Mouse (Mus musculus): ENCODE results near the gene Cyb561d2. TPM values are rescaled to one million over a fixed set of nuclear protein-coding genes. Genes with fewer than 3 reads are reported as not detected.
A peak's percentile ranks its signal among the peaks of the same experiment; 100 is the strongest.

Cyb561d2 gene
- polyA plus RNA-seq, 2 experiments: 19.8 to 21.4 TPM

- Histone ChIP-seq H3K36me3 (ENCODE audit: control insufficient read depth, insufficient read depth, low read length) (peaks cover 25% of the 10 kb centered on the region), H3K27me3 (ENCODE audit: control insufficient read depth, insufficient read depth, low read length) (no peaks in the 10 kb centered on the region), H3K4me2 (replicated peaks; ENCODE audit: low read depth, low read length, severe bottlenecking) (no peak overlapping the region), H3K4me3 (replicated peaks; ENCODE audit: low read length) (no peak overlapping the region), H3K27ac (replicated peaks; ENCODE audit: low read depth, low read length) (no peak overlapping the region), H3K9me3 (ENCODE audit: control insufficient read depth, low read length) (no peaks in the 10 kb centered on the region), H3K4me1 (ENCODE audit: control insufficient read depth, insufficient read depth, low read length) (peaks cover 28% of the 10 kb centered on the region), H3K9ac (ENCODE audit: low read depth, low read length, severe bottlenecking) (no peak overlapping the region)
- 93% methylated on average over 17 of the region's 17 CpGs for WGBS
- DNase-seq (ENCODE audit: low spot score) (no peak), ATAC-seq (ENCODE audit: low FRiP score, low read depth) (no peak)
- TF ChIP-seq POLR2A (IDR thresholded peaks at IDR 0.05; ENCODE audit: borderline replicate concordance, extremely low read depth, insufficient read depth, insufficient read length): no peak
Observed at GRCm38 (mm10) chr9:107544196-107544700, 2.3 kb upstream of the Cyb561d2 start.

GRCm38 (mm10) chr9:107543299-107543698, 1.3 kb upstream of the Cyb561d2 start:
- DNase-seq (ENCODE audit: low spot score) (no peak), ATAC-seq (ENCODE audit: low FRiP score, low read depth) (no peak)
- TF ChIP-seq POLR2A (IDR thresholded peaks at IDR 0.05; ENCODE audit: borderline replicate concordance, extremely low read depth, insufficient read depth, insufficient read length): no peak
- Histone ChIP-seq H3K4me3 (replicated peaks; ENCODE audit: low read length) (no peak overlapping the region), H3K4me2 (replicated peaks; ENCODE audit: low read depth, low read length, severe bottlenecking) (peak overlapping the region; percentile 93; the same call in 1 of the 2 replicates), H3K36me3 (ENCODE audit: control insufficient read depth, insufficient read depth, low read length) (peaks cover 34% of the 10 kb centered on the region), H3K9me3 (ENCODE audit: control insufficient read depth, low read length) (no peaks in the 10 kb centered on the region), H3K27me3 (ENCODE audit: control insufficient read depth, insufficient read depth, low read length) (no peaks in the 10 kb centered on the region), H3K27ac (replicated peaks; ENCODE audit: low read depth, low read length) (no peak overlapping the region), H3K4me1 (ENCODE audit: control insufficient read depth, insufficient read depth, low read length) (peaks cover 28% of the 10 kb centered on the region), H3K9ac (ENCODE audit: low read depth, low read length, severe bottlenecking) (no peak overlapping the region)
- 88% methylated on average over 11 of the region's 11 CpGs for WGBS

- Histone ChIP-seq H3K27ac (replicated peaks; ENCODE audit: low read depth, low read length) (no peak overlapping the region), H3K9ac (ENCODE audit: low read depth, low read length, severe bottlenecking) (peak overlapping the region; percentile 52), H3K4me3 (replicated peaks; ENCODE audit: low read length) (peak overlapping the region; percentile 72), H3K9me3 (ENCODE audit: control insufficient read depth, low read length) (no peaks in the 10 kb centered on the region), H3K4me2 (replicated peaks; ENCODE audit: low read depth, low read length, severe bottlenecking) (peak overlapping the region; percentile 93), H3K4me1 (ENCODE audit: control insufficient read depth, insufficient read depth, low read length) (peaks cover 28% of the 10 kb centered on the region), H3K27me3 (ENCODE audit: control insufficient read depth, insufficient read depth, low read length) (no peaks in the 10 kb centered on the region), H3K36me3 (ENCODE audit: control insufficient read depth, insufficient read depth, low read length) (peaks cover 40% of the 10 kb centered on the region)
- DNase-seq (ENCODE audit: low spot score) (no peak), ATAC-seq (ENCODE audit: low FRiP score, low read depth) (no peak)
- 41% methylated on average over 8 of the region's 8 CpGs for WGBS
- TF ChIP-seq POLR2A (IDR thresholded peaks at IDR 0.05; ENCODE audit: borderline replicate concordance, extremely low read depth, insufficient read depth, insufficient read length): no peak
Observed at GRCm38 (mm10) chr9:107542721-107543120, 728 bp upstream of the Cyb561d2 start.

- Histone ChIP-seq H3K4me1 (ENCODE audit: control insufficient read depth, insufficient read depth, low read length) (peaks cover 24% of the 10 kb centered on the region), H3K9ac (ENCODE audit: low read depth, low read length, severe bottlenecking) (peak overlapping the region; percentile 52), H3K27ac (replicated peaks; ENCODE audit: low read depth, low read length) (no peak overlapping the region), H3K27me3 (ENCODE audit: control insufficient read depth, insufficient read depth, low read length) (no peaks in the 10 kb centered on the region), H3K4me2 (replicated peaks; ENCODE audit: low read depth, low read length, severe bottlenecking) (peak overlapping the region; percentile 93), H3K36me3 (ENCODE audit: control insufficient read depth, insufficient read depth, low read length) (peaks cover 44% of the 10 kb centered on the region), H3K4me3 (replicated peaks; ENCODE audit: low read length) (peak overlapping the region; percentile 72), H3K9me3 (ENCODE audit: control insufficient read depth, low read length) (no peaks in the 10 kb centered on the region)
- TF ChIP-seq POLR2A (IDR thresholded peaks at IDR 0.05; ENCODE audit: borderline replicate concordance, extremely low read depth, insufficient read depth, insufficient read length): no peak
- 0% methylated on average over 11 of the region's 11 CpGs for WGBS
- ATAC-seq (ENCODE audit: low FRiP score, low read depth) (no peak), DNase-seq (ENCODE audit: low spot score) (no peak)
Observed at GRCm38 (mm10) chr9:107542352-107542686, 326 bp upstream of the Cyb561d2 start.

GRCm38 (mm10) chr9:107541005-107541404, 988 bp downstream of the Cyb561d2 start:
- Histone ChIP-seq H3K9me3 (ENCODE audit: control insufficient read depth, low read length) (no peaks in the 10 kb centered on the region), H3K9ac (ENCODE audit: low read depth, low read length, severe bottlenecking) (peak overlapping the region; percentile 35; the same call in 1 of the 2 replicates), H3K27ac (replicated peaks; ENCODE audit: low read depth, low read length) (no peak overlapping the region), H3K27me3 (ENCODE audit: control insufficient read depth, insufficient read depth, low read length) (no peaks in the 10 kb centered on the region), H3K36me3 (ENCODE audit: control insufficient read depth, insufficient read depth, low read length) (peaks cover 48% of the 10 kb centered on the region), H3K4me3 (replicated peaks; ENCODE audit: low read length) (peak overlapping the region; percentile 72), H3K4me2 (replicated peaks; ENCODE audit: low read depth, low read length, severe bottlenecking) (peak overlapping the region; percentile 93), H3K4me1 (ENCODE audit: control insufficient read depth, insufficient read depth, low read length) (peaks cover 25% of the 10 kb centered on the region)
- ATAC-seq (ENCODE audit: low FRiP score, low read depth) (no peak), DNase-seq (ENCODE audit: low spot score) (no peak)
- TF ChIP-seq POLR2A (IDR thresholded peaks at IDR 0.05; ENCODE audit: borderline replicate concordance, extremely low read depth, insufficient read depth, insufficient read length): no peak
- 44% methylated on average over 10 of the region's 10 CpGs for WGBS

GRCm38 (mm10) chr9:107540420-107540819, 1.6 kb downstream of the Cyb561d2 start:
- TF ChIP-seq POLR2A (IDR thresholded peaks at IDR 0.05; ENCODE audit: borderline replicate concordance, extremely low read depth, insufficient read depth, insufficient read length): no peak
- no peak for ATAC-seq (ENCODE audit: low FRiP score, low read depth)

More at GRCm38 (mm10) chr9:107540420-107540819, 1.6 kb downstream of the Cyb561d2 start:
- no peak for DNase-seq (ENCODE audit: low spot score)
- Histone ChIP-seq H3K27ac (replicated peaks; ENCODE audit: low read depth, low read length) (no peak overlapping the region), H3K36me3 (ENCODE audit: control insufficient read depth, insufficient read depth, low read length) (peaks cover 47% of the 10 kb centered on the region), H3K9ac (ENCODE audit: low read depth, low read length, severe bottlenecking) (no peak overlapping the region), H3K27me3 (ENCODE audit: control insufficient read depth, insufficient read depth, low read length) (no peaks in the 10 kb centered on the region), H3K4me3 (replicated peaks; ENCODE audit: low read length) (no peak overlapping the region), H3K9me3 (ENCODE audit: control insufficient read depth, low read length) (no peaks in the 10 kb centered on the region), H3K4me2 (replicated peaks; ENCODE audit: low read depth, low read length, severe bottlenecking) (no peak overlapping the region), H3K4me1 (ENCODE audit: control insufficient read depth, insufficient read depth, low read length) (peaks cover 29% of the 10 kb centered on the region)
- 70% methylated on average over 4 of the region's 4 CpGs for WGBS
